Mouse (Mus musculus) gastrocnemius, adult 2 months (tissue): ENCODE data around the gene Fam78b. TPM values are rescaled to one million over a fixed set of nuclear protein-coding genes. Genes with fewer than 3 reads are reported as not detected.

ENCODE experiments used
- DNase-seq: peaks from one replicate; pipeline ENCODE4 v3.0.0; 2022
- H3K27ac ChIP-seq: fragments of 200-600 bp; 2 replicates; pipeline ENCODE4 v1.8.1; 2022; ENCODE audit warnings: mild to moderate bottlenecking
- H3K4me3 ChIP-seq: fragments of 200-600 bp; 2 replicates; pipeline ENCODE4 v1.8.1; 2022; ENCODE audit warnings: mild to moderate bottlenecking, moderate library complexity
- CTCF ChIP-seq: fragments of 200-600 bp; IDR thresholded peaks from 2 replicates; pipeline ENCODE4 v1.8.1; 2022; ENCODE audit warnings: antibody characterized with exemption, mild to moderate bottlenecking, moderate library complexity
- intact Hi-C: fragments of 180-260 bp; cut with DNase I; formaldehyde crosslinking; loops from one replicate; pipeline ENCODE4 v1.15.1; 2025
- total RNA-seq, 2 experiments: library from RNA; stranded (reverse); gene quantifications; 2 replicates each; pipeline ENCODE4 v1.2.3; 2021

The Fam78b gene
- total RNA-seq, 2 experiments from 2014 or later, result 2.6 to 3.4 TPM

- intact Hi-C loops, result no loop called here
- Histone ChIP-seq H3K27ac (no peak overlapping the region), H3K4me3 (no peak overlapping the region)
- no peak for TF ChIP-seq CTCF
- no peak for DNase-seq
Measured at GRCm38 (mm10) chr1:167114363-167115050, 113.3 kb downstream of the Fam78b start.

- H3K4me3 ChIP-seq, result no peak overlapping the region
- no peak for TF ChIP-seq CTCF
- DNase-seq, result no peak
- intact Hi-C loops, result no loop called here
- no peak overlapping the region for H3K27ac ChIP-seq
Measured at GRCm38 (mm10) chr1:167115121-167115520, 113.9 kb downstream of the Fam78b start.

GRCm38 (mm10) chr1:167116733-167117132 is 115.5 kb downstream of the Fam78b start:
- no peak overlapping the region for H3K4me3 ChIP-seq
- intact Hi-C loops, result no loop called here

GRCm38 (mm10) chr1:167118971-167119370 is 117.8 kb downstream of the Fam78b start:
- no peak for DNase-seq
- intact Hi-C loops, result no loop called here
- TF ChIP-seq CTCF, result no peak
- H3K27ac ChIP-seq, result no peak overlapping the region
- H3K4me3 ChIP-seq, result no peak overlapping the region

More at GRCm38 (mm10) chr1:167116733-167117132, 115.5 kb downstream of the Fam78b start:
- TF ChIP-seq CTCF, result no peak
- DNase-seq, result no peak
- H3K27ac ChIP-seq, result no peak overlapping the region

GRCm38 (mm10) chr1:167119439-167119838 is 118.2 kb downstream of the Fam78b start:
- no peak for TF ChIP-seq CTCF
- intact Hi-C loops, result no loop called here
- DNase-seq, result no peak
- no peak overlapping the region for H3K27ac ChIP-seq
- H3K4me3 ChIP-seq, result no peak overlapping the region

GRCm38 (mm10) chr1:167122436-167122835 is 121.2 kb downstream of the Fam78b start:
- Histone ChIP-seq H3K27ac (no peak overlapping the region), H3K4me3 (no peak overlapping the region)
- TF ChIP-seq CTCF, result no peak
- DNase-seq, result no peak
- intact Hi-C loops, result no loop called here

GRCm38 (mm10) chr1:167123551-167123950 is 122.3 kb downstream of the Fam78b start:
- intact Hi-C loops, result no loop called here
- DNase-seq, result no peak

GRCm38 (mm10) chr1:167125870-167126269 is 124.7 kb downstream of the Fam78b start:
- no peak for TF ChIP-seq CTCF
- H3K4me3 ChIP-seq, result no peak overlapping the region
- DNase-seq, result no peak
- no peak overlapping the region for H3K27ac ChIP-seq
- intact Hi-C loops, result no loop called here

More at GRCm38 (mm10) chr1:167123551-167123950, 122.3 kb downstream of the Fam78b start:
- Histone ChIP-seq H3K27ac (no peak overlapping the region), H3K4me3 (no peak overlapping the region)
- TF ChIP-seq CTCF, result no peak

- Histone ChIP-seq H3K4me3 (no peak overlapping the region), H3K27ac (no peak overlapping the region)
- intact Hi-C loops, result no loop called here
- DNase-seq, result no peak
- no peak for TF ChIP-seq CTCF
Measured at GRCm38 (mm10) chr1:167126292-167126691, 125.1 kb downstream of the Fam78b start.

- no peak for DNase-seq
- intact Hi-C loops, result loop anchor here (1.0 kb wide), 1 partner anchor 14 kb away; no protein-coding TSS in a partner anchor
- H3K27ac ChIP-seq, result no peak overlapping the region
- no peak overlapping the region for H3K4me3 ChIP-seq
- no peak for TF ChIP-seq CTCF
Measured at GRCm38 (mm10) chr1:167135748-167136147, 134.5 kb downstream of the Fam78b start.
